Mouse (Mus musculus): Measurements from ENCODE around the gene Mrpl4. TPM values are rescaled to one million over a fixed set of nuclear protein-coding genes. Genes with fewer than 3 reads are reported as not detected.
A peak's percentile ranks its signal among the peaks of the same experiment; 100 is the strongest.

The Mrpl4 gene
- polyA plus RNA-seq, 1 experiment from 2014 or later = 93.4 TPM

DNA sequence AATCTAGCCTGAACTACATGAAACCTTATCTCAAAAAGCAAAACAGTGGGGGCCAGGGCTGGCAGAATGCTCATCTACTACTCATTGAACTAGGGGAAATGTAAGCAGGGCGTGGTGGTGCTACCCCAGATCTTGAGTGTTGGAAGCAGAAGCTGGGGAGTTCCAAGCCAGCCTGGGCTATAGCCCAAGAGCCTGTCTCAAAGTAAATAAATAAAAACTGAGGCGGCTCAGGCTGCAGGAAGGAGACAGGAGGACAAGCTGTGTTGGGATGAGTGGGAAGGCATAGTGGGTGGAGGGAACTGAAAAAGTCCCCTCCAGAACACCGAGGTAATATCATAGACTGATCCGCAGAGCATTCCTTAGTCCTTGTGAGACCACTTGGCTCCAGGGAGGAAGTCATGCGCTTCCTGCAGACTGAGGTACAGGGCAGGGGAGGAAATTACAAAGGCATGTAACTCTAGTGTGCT lies 9.3 kb downstream of the Mrpl4 start:
- Histone ChIP-seq H3K36me3 (replicated peaks) (peaks cover 20% of the 10 kb centered on the region), H3K4me3 (no peak overlapping the region), H3K27ac (no peak overlapping the region), H3K27me3 (replicated peaks) (peaks cover 30% of the 10 kb centered on the region), H3K9me3 (no peaks in the 10 kb centered on the region), H3K4me1 (0 out of 2 replicates have a peak, but pooled peaks cover 2% of the 10 kb centered on the region), H3K9ac (no peak overlapping the region), H3K4me2 (no peak overlapping the region)
- WGBS = 73% methylated on average over 5 of the region's 5 CpGs
- no peak for ATAC-seq (replicated peaks)

DNA sequence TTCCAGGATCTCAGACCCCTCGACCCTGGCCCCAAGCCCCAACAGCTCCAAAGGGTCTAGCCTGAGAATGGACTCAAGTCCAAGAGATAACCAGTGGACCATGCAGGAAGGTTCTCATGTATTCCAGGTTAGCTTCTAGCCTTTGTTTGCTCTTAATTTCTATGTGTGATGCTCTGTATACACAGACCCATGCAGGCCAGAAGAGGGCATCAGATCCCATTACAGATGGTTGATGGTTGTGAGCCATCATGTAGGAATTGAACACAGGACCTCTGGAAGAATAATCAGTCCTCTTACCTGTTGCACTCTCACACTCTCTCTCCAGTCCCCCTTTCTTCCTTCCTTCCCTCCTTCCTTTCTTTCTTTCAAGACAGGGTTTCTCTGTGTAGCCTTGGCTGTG lies 9.8 kb downstream of the Mrpl4 start:
- peaks cover 35% of the 10 kb centered on the region for H3K27me3 ChIP-seq (replicated peaks)
- H3K4me1 ChIP-seq = 0 out of 2 replicates have a peak, but pooled peaks cover 2% of the 10 kb centered on the region
- no peaks in the 10 kb centered on the region for H3K9me3 ChIP-seq
- WGBS = 52% methylated on average over 1 of the region's 1 CpGs
- H3K36me3 ChIP-seq (replicated peaks) = peaks cover 17% of the 10 kb centered on the region
- no peak overlapping the region for H3K9ac ChIP-seq
- no peak overlapping the region for H3K4me3 ChIP-seq
- H3K4me2 ChIP-seq = no peak overlapping the region
- ATAC-seq (replicated peaks) = no peak
- no peak overlapping the region for H3K27ac ChIP-seq

DNA sequence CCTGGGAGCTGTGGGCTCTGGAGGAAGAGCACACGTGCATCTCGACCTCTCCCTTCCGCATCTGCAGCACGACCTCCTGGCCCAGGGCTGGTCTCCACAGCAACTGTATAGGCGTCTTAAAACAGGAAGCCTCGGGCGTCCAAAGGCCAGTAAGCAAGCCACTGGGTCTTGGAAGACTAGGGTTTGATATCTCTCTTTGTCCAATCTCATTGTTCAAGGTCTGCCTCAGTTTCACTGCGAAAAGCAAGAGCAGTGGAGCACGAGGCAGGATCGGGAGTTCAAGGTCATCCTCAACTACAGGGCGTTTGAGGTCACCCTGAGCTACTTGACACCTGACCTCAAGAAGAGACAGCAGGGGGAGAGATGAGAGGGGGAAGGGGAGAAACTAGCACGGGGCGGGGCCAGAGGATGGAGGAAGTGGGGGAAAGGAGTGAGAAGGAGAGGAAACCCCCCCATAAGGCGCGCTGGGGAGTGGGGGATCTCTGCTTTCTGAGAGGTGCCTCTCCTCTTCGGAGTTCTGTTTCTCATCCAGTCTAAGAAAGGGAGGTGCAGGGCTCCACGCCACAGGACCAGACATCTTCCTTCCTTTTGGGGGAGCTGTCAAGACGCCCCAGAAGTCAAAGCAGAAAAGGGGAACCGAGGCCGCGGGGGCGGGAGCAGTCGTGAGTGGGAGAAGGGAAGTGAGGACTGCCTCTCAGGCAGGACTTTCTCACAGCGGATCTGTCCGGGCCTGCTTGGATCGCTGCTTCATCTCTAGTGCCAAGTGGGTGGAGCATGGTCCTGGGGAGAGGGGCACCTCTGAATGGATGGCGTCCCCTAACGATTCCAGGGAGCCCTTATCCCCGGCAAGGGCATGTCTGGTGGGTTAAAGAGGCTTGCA lies 12.4 kb downstream of the Mrpl4 start:
- Histone ChIP-seq H3K4me1 (0 out of 2 replicates have a peak, but pooled peaks cover 2% of the 10 kb centered on the region), H3K36me3 (replicated peaks) (no peaks in the 10 kb centered on the region), H3K4me2 (peak overlapping the region; percentile 26), H3K27me3 (replicated peaks) (peaks cover 52% of the 10 kb centered on the region), H3K27ac (no peak overlapping the region), H3K4me3 (peak overlapping the region; percentile 3; the same call in 1 of the 2 replicates), H3K9ac (no peak overlapping the region), H3K9me3 (no peaks in the 10 kb centered on the region)
- ATAC-seq (replicated peaks) = no peak
- WGBS = 3% methylated on average over 28 of the region's 29 CpGs

DNA sequence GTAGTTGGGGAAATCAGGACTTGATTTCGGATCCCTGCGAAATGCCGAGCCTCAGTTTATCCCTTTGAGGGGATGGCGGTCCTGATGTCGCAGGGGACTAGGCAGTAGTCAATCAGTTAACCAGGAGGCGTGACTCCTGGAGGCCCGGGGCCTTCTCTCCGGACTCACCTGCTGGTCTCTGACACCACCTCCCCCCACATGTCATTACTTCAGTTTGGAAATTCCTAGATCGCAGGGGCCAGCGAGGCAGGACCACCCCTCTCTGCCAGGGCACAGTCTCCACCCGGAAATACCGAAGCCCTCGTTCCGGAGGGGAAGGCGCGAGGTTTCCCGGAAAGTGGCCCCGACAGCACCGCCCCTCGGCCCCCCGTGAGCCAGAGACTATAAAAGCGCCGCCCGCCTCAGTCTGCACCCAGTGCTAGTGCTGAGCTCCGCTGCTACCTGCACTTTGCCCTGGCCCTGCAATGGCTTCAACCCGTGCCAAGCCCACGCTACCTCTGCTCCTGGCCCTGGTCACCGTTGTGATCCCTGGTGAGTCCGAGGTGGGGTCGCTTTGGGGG lies 13.1 kb downstream of the Mrpl4 start, which contains the start of gene Icam1:
Icam1 (plus strand) TSS at position 415 of the 560 bp plus-strand sequence.
- Histone ChIP-seq H3K9ac (no peak within 1 kb of the TSS; the same call in 1 of the 2 replicates), H3K4me3 (peak within 1 kb of the TSS; percentile 3; the same call in 1 of the 2 replicates), H3K4me2 (peak within 1 kb of the TSS; percentile 26), H3K27me3 (replicated peaks) (peaks cover 52% of the 10 kb centered on the region), H3K27ac (no peak within 1 kb of the TSS), H3K9me3 (no peaks in the 10 kb centered on the region), H3K4me1 (0 out of 2 replicates have a peak, but pooled peaks cover 2% of the 10 kb centered on the region), H3K36me3 (replicated peaks) (no peaks in the 10 kb centered on the region)
- WGBS = 1% methylated on average over 30 of the region's 30 CpGs
- ATAC-seq (replicated peaks) = no peak

DNA sequence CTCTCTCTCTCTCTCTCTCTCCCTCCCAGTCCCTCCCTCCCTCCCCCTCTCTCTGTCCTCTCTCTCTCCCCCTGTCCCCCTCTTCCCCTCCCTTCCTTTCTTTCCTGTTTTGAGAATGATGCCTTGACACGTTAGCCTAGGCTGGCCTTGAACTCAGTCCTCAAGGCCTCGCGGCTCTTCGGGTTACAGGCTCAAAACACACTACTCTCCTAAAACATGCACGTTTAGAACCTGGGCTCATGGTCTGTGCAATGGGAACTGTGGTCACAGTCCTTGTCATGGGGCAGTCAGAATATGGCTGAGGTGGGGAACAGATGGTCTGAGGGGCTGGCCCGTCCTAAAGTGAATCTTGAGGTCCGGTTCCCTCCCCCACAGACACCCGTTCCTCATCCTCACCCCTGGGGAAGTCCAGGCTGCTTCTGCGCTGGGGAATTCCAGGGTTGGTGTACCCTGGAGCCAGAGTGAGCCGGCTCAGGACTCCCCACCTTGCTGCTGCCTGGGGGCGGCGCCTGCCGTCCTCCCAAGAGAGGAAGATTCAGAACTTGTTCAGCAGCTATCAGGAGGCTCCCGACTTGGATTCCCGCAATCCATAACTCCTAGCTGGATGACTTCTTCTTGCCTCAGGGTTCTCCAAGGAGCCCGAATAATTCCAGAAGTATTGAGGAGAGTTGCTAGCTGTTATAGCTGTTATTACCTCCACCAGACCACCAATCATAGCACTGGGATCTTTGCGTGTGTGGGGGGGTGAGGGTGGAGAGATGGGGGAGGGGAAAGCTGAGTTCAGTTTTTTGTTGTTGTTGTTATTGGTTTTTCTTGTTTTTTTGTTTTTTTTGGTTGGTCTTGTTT lies 14.0 kb downstream of the Mrpl4 start:
- no peaks in the 10 kb centered on the region for H3K36me3 ChIP-seq (replicated peaks)
- no peak overlapping the region for H3K4me2 ChIP-seq
- H3K9ac ChIP-seq = no peak overlapping the region
- ATAC-seq (replicated peaks) = no peak
- 0 out of 2 replicates have a peak, but pooled peaks cover 2% of the 10 kb centered on the region for H3K4me1 ChIP-seq
- no peaks in the 10 kb centered on the region for H3K9me3 ChIP-seq
- WGBS = 6% methylated on average over 16 of the region's 17 CpGs
- peaks cover 55% of the 10 kb centered on the region for H3K27me3 ChIP-seq (replicated peaks)
- no peak overlapping the region for H3K27ac ChIP-seq
- H3K4me3 ChIP-seq = no peak overlapping the region

DNA sequence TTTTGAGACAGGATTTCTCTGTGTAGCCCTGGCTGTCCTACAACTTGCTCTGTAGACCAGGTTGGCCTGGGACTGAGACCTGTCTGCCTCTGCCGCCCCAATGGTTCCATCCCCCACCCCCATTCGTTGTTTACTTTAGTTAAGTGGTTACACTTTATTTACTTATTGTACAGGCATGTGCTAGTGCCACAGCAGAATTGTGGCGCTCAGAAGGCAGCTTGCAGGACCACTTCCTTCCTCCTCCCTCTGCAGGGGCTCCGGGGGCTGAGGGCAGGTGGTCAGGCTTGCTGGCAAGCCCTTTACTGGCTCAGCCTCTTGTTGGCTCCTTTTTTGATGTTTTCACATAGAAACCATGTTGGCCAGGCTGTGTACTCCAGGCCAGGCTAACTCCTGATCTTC lies 14.6 kb downstream of the Mrpl4 start:
- Histone ChIP-seq H3K9ac (no peak overlapping the region), H3K36me3 (replicated peaks) (no peaks in the 10 kb centered on the region), H3K9me3 (no peaks in the 10 kb centered on the region), H3K4me2 (no peak overlapping the region), H3K27me3 (replicated peaks) (peaks cover 55% of the 10 kb centered on the region), H3K4me1 (0 out of 2 replicates have a peak, but pooled peaks cover 2% of the 10 kb centered on the region), H3K4me3 (no peak overlapping the region), H3K27ac (no peak overlapping the region)
- WGBS = 31% methylated on average over 4 of the region's 4 CpGs
- ATAC-seq (replicated peaks) = no peak

DNA sequence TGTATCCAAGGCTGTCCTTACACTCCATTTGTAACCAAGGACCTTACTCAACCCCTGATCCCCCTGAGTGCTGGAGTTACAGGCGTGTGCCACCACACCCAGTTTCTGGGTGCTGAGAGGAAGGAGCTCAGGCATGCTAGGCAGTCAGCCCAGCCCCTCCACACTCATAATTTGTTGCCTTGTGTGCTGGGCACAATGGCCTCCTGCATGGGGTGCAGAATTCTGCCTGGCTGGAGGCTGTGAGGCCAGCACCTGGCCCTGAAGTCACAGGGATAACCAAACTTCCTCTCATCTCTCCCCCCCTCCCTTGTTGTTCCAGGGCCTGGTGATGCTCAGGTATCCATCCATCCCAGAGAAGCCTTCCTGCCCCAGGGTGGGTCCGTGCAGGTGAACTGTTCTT lies 16.1 kb downstream of the Mrpl4 start:
- no peaks in the 10 kb centered on the region for H3K9me3 ChIP-seq
- H3K4me1 ChIP-seq = 0 out of 2 replicates have a peak, but pooled peaks cover 2% of the 10 kb centered on the region
- no peak overlapping the region for H3K27ac ChIP-seq
- no peak overlapping the region for H3K4me2 ChIP-seq
- no peak for ATAC-seq (replicated peaks)
- no peak overlapping the region for H3K9ac ChIP-seq
- peaks cover 55% of the 10 kb centered on the region for H3K27me3 ChIP-seq (replicated peaks)
- H3K36me3 ChIP-seq (replicated peaks) = no peaks in the 10 kb centered on the region
- no peak overlapping the region for H3K4me3 ChIP-seq
- WGBS = 78% methylated on average over 2 of the region's 2 CpGs

DNA sequence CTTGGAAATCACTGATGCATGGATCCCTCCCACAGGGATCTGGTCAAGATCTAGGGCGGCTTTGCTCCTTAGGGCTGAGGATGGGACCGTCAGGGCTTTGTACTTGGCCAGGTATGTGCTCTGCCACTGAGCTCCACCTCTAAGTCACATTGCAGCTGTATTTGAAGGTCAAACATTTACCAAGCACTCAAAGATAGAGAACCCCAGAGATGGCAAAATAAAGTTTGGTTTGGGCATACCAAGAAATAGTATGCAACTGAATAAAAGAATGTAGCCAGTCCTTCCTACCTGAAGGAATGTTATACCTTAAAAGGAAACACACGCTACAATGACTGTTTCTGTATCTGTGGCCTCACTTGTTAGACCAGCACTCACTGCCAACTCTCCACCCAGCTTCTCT lies 18.8 kb downstream of the Mrpl4 start:
- no peak overlapping the region for H3K4me3 ChIP-seq
- H3K27ac ChIP-seq = no peak overlapping the region
- H3K27me3 ChIP-seq (replicated peaks) = peaks cover 34% of the 10 kb centered on the region
- no peaks in the 10 kb centered on the region for H3K36me3 ChIP-seq (replicated peaks)
- no peak for ATAC-seq (replicated peaks)
- H3K4me2 ChIP-seq = no peak overlapping the region
- H3K9ac ChIP-seq = no peak overlapping the region
- no peaks in the 10 kb centered on the region for H3K9me3 ChIP-seq
- 78% methylated on average over 3 of the region's 3 CpGs for WGBS
- H3K4me1 ChIP-seq = no peaks in the 10 kb centered on the region

DNA sequence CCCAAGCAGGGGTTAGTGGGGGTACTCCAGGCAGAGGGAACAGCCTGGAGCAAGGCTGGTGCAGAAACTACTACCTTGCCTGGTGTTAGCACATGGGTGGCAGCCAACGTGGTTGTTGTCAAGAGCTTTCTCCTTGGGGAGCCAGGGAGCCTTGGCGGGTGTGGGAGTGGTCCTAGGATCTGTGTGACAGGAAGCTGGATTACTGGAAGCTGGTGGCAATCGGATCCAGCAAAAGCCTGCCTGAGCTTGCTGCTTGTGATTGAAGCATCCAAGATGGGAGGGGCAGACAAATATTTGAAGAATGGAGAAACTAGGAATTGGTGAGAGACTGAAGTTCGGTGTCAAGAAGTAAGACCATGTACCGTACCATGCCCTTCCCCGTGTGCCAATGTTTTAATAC lies 19.8 kb downstream of the Mrpl4 start:
- 71% methylated on average over 6 of the region's 6 CpGs for WGBS
- Histone ChIP-seq H3K4me2 (no peak overlapping the region), H3K4me1 (no peaks in the 10 kb centered on the region), H3K36me3 (replicated peaks) (no peaks in the 10 kb centered on the region), H3K27me3 (replicated peaks) (peaks cover 26% of the 10 kb centered on the region), H3K9ac (no peak overlapping the region), H3K27ac (no peak overlapping the region), H3K4me3 (no peak overlapping the region), H3K9me3 (no peaks in the 10 kb centered on the region)
- no peak for ATAC-seq (replicated peaks)

DNA sequence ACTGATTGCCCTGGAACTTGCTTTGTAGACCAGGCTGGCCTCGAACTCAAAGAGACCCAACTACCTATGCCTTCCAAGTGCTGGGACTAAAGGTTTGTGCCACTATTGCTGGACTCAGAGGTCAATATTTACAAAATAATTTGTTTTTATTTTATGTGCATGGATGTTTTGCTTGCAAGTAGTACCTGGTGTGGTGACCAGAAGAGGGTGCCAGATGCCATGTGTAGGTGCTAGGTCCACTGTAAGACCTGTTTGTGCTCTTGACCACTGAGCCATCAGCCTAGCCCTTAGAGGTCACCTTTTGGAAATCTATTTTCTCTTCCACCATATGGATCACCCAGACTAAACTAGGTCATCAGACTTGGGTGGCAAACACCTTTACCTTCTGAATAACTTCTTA lies 20.2 kb downstream of the Mrpl4 start:
- no peak for ATAC-seq (replicated peaks)
- H3K36me3 ChIP-seq (replicated peaks) = no peaks in the 10 kb centered on the region
- peaks cover 26% of the 10 kb centered on the region for H3K27me3 ChIP-seq (replicated peaks)
- no peak overlapping the region for H3K9ac ChIP-seq
- H3K9me3 ChIP-seq = no peaks in the 10 kb centered on the region
- no peak overlapping the region for H3K4me2 ChIP-seq
- H3K4me3 ChIP-seq = no peak overlapping the region
- 87% methylated on average over 1 of the region's 1 CpGs for WGBS
- H3K4me1 ChIP-seq = no peaks in the 10 kb centered on the region
- no peak overlapping the region for H3K27ac ChIP-seq

DNA sequence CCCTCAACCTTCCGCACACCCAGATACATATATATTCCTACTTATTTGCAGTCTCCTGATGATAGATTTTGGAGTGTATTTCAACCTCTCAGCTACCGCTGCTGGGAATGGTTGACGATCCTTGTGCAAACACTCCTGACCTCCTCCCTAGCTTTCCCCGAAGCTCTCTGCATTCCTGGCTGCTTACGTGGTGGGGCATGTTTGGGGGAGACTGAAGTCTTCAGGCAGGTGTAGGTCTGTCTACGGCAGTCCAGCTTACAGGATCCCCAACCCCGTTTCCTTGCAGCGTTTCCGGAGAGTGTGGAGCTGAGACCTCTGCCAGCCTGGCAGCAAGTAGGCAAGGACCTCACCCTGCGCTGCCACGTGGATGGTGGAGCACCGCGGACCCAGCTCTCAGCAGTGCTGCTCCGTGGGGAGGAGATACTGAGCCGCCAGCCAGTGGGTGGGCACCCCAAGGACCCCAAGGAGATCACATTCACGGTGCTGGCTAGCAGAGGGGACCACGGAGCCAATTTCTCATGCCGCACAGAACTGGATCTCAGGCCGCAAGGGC lies 22.8 kb downstream of the Mrpl4 start:
- H3K9ac ChIP-seq = no peak overlapping the region
- H3K4me2 ChIP-seq = no peak overlapping the region
- no peak overlapping the region for H3K27ac ChIP-seq
- peaks cover 38% of the 10 kb centered on the region for H3K27me3 ChIP-seq (replicated peaks)
- 73% methylated on average over 19 of the region's 19 CpGs for whole genome bisulfite sequencing
- H3K4me3 ChIP-seq = no peak overlapping the region
- H3K9me3 ChIP-seq = no peaks in the 10 kb centered on the region
- peaks cover 13% of the 10 kb centered on the region for H3K4me1 ChIP-seq
- no peaks in the 10 kb centered on the region for H3K36me3 ChIP-seq (replicated peaks)
- no peak for ATAC-seq (replicated peaks)

DNA sequence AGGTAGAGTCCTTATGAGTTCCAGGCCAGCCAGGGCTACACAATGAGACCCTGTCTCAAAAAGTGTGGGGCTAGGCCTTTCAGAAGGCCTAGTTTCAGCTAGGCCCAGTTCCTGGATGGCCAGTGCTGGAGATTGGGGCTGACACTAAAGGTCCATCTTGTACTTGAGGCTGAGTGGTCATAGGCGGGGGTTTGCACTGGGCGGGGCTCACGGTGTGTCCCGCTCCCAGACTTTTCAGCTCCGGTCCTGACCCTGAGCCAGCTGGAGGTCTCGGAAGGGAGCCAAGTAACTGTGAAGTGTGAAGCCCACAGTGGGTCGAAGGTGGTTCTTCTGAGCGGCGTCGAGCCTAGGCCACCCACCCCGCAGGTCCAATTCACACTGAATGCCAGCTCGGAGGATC lies 24.3 kb downstream of the Mrpl4 start:
- Histone ChIP-seq H3K36me3 (replicated peaks) (no peaks in the 10 kb centered on the region), H3K9me3 (no peaks in the 10 kb centered on the region), H3K27ac (no peak overlapping the region), H3K9ac (no peak overlapping the region), H3K27me3 (replicated peaks) (peaks cover 42% of the 10 kb centered on the region), H3K4me3 (no peak overlapping the region), H3K4me2 (no peak overlapping the region), H3K4me1 (peaks cover 28% of the 10 kb centered on the region)
- no peak for ATAC-seq (replicated peaks)
- 81% methylated on average over 12 of the region's 12 CpGs for WGBS
